In genomic region chr2:156227689-156228088, GRCm38 (mm10) we compare ENCODE assay signal across 27 mouse cellular contexts.
"Had no signal": no experiment of that assay in that cellular context is flagged by ENCODE, and none has a peak within 500 bp of the region (broad histone marks: within the 10 kb centered on the region; RNA-seq: fewer than 3 reads in every experiment).

No protein-coding gene starts in this region.

- H3K4me3 ChIP-seq: limb, embryonic 10.5 days; limb, embryonic 12.5 days; limb, embryonic 13.5 days; limb, embryonic 15.5 days; liver, embryonic 12.5 days; liver, embryonic 13.5 days; liver, embryonic 15.5 days; lung, embryonic 15.5 days; megakaryocyte, embryonic 14.5 days; midbrain, embryonic 10.5 days; midbrain, embryonic 12.5 days; midbrain, embryonic 13.5 days; midbrain, embryonic 15.5 days; neural tube, embryonic 12.5 days had no signal

- H3K27me3 ChIP-seq: limb, embryonic 12.5 days; limb, embryonic 13.5 days; limb, embryonic 15.5 days; liver, embryonic 12.5 days; liver, embryonic 13.5 days; liver, embryonic 15.5 days; lung, embryonic 15.5 days; megakaryocyte, embryonic 14.5 days; midbrain, embryonic 12.5 days; midbrain, embryonic 13.5 days; midbrain, embryonic 15.5 days; neural tube, embryonic 12.5 days had no signal

- H3K4me2 ChIP-seq: limb, embryonic 12.5 days; limb, embryonic 13.5 days; limb, embryonic 15.5 days; liver, embryonic 11.5 days; liver, embryonic 12.5 days; liver, embryonic 13.5 days; liver, embryonic 15.5 days; lung, embryonic 14.5 days; lung, embryonic 15.5 days; midbrain, embryonic 11.5 days; midbrain, embryonic 12.5 days; midbrain, embryonic 13.5 days; midbrain, embryonic 15.5 days; neural tube, embryonic 12.5 days had no signal

- DNase-seq: left cerebral cortex, postnatal 4 days; liver; liver, embryonic 13.5 days; liver, postnatal 0 days; lung, adult 18-20 months; lung, adult 2 months; lung, embryonic 14.5 days; lung, postnatal 10 days; lung, postnatal 14 days; lung, postnatal 36 days; lung, postnatal 4 days; midbrain, embryonic 14.5 days had no signal
